Mouse (Mus musculus): ENCODE results near the gene Cpsf4l.

The Cpsf4l gene

GRCm38 (mm10) chr11:113733631-113734364 lies 24.0 kb upstream of the Cpsf4l start:
- no peak for DNase-seq

GRCm38 (mm10) chr11:113731945-113732612 lies 22.3 kb upstream of the Cpsf4l start:
- DNase-seq, result no peak

GRCm38 (mm10) chr11:113730879-113731278 lies 21.1 kb upstream of the Cpsf4l start:
- DNase-seq, result no peak

- DNase-seq, result no peak
These were observed 20.1 kb upstream of the Cpsf4l start for GRCm38 (mm10) chr11:113729917-113730316.

GRCm38 (mm10) chr11:113729239-113729638 lies 19.4 kb upstream of the Cpsf4l start:
- no peak for DNase-seq

GRCm38 (mm10) chr11:113727992-113728391 lies 18.2 kb upstream of the Cpsf4l start:
- DNase-seq, result no peak

GRCm38 (mm10) chr11:113726994-113727888 lies 17.4 kb upstream of the Cpsf4l start:
- DNase-seq, result no peak

- DNase-seq, result no peak
These were observed 15.6 kb upstream of the Cpsf4l start for GRCm38 (mm10) chr11:113725235-113726048.

- DNase-seq, result no peak
These were observed 12.7 kb upstream of the Cpsf4l start for GRCm38 (mm10) chr11:113722405-113723090.

GRCm38 (mm10) chr11:113717767-113718424 lies 8.1 kb upstream of the Cpsf4l start:
- DNase-seq, result no peak

GRCm38 (mm10) chr11:113716132-113716531 lies 6.3 kb upstream of the Cpsf4l start:
- no peak for DNase-seq

GRCm38 (mm10) chr11:113715078-113715674 lies 5.4 kb upstream of the Cpsf4l start:
- no peak for DNase-seq

GRCm38 (mm10) chr11:113711061-113711460 lies 1.2 kb upstream of the Cpsf4l start:
- no peak for DNase-seq

GRCm38 (mm10) chr11:113710257-113710777 lies 500 bp upstream of the Cpsf4l start:
- no peak for DNase-seq

- no peak for DNase-seq
These were observed 545 bp downstream of the Cpsf4l start for GRCm38 (mm10) chr11:113709272-113709671.

GRCm38 (mm10) chr11:113708629-113709213 lies 1.1 kb downstream of the Cpsf4l start:
- no peak for DNase-seq

GRCm38 (mm10) chr11:113705966-113706652 lies 3.7 kb downstream of the Cpsf4l start:
- DNase-seq, result no peak

- DNase-seq, result peak; percentile 77
These were observed 6.1 kb downstream of the Cpsf4l start for GRCm38 (mm10) chr11:113703758-113704157.

- no peak for DNase-seq
These were observed 10.2 kb downstream of the Cpsf4l start for GRCm38 (mm10) chr11:113699643-113700042.
